Mouse (Mus musculus): ENCODE results near the gene Bub1. TPM values are rescaled to one million over a fixed set of nuclear protein-coding genes. Genes with fewer than 3 reads are reported as not detected.

Bub1 gene
- polyA plus RNA-seq, 1 experiment = 23.5 TPM

GRCm38 (mm10) chr2:127839425-127839824 lies 7.8 kb upstream of the Bub1 start:
- peaks cover 2% of the 10 kb centered on the region; the same call in 1 of the 2 replicates for H3K4me1 ChIP-seq (ENCODE audit: control insufficient read depth, insufficient read depth, low read length)
- no peak for TF ChIP-seq POLR2A (IDR thresholded peaks at IDR 0.05; ENCODE audit: borderline replicate concordance, low read depth, low read length)
- TF ChIP-seq CTCF (IDR thresholded peaks at IDR 0.05; ENCODE audit: low read depth, low read length) = no peak
- H3K4me3 ChIP-seq (ENCODE audit: insufficient read depth, low read length) = no peak overlapping the region
- no peak overlapping the region for H3K27ac ChIP-seq (ENCODE audit: insufficient read depth, low read depth, low read length)

GRCm38 (mm10) chr2:127838576-127838975 lies 6.9 kb upstream of the Bub1 start, which contains the start of gene Acoxl:
Gene Acoxl, plus strand, starts transcription at chr2:127838876.
- no peak for TF ChIP-seq CTCF (IDR thresholded peaks at IDR 0.05; ENCODE audit: low read depth, low read length)
- TF ChIP-seq POLR2A (IDR thresholded peaks at IDR 0.05; ENCODE audit: borderline replicate concordance, low read depth, low read length) = no peak
- Histone ChIP-seq H3K27ac (ENCODE audit: insufficient read depth, low read depth, low read length) (no peak within 1 kb of the TSS), H3K4me1 (ENCODE audit: control insufficient read depth, insufficient read depth, low read length) (no peaks in the 10 kb centered on the region), H3K4me3 (ENCODE audit: insufficient read depth, low read length) (no peak within 1 kb of the TSS)

GRCm38 (mm10) chr2:127832833-127833190 lies 1.1 kb upstream of the Bub1 start:
- TF ChIP-seq CTCF (IDR thresholded peaks at IDR 0.05; ENCODE audit: low read depth, low read length) (no peak), POLR2A (IDR thresholded peaks at IDR 0.05; ENCODE audit: borderline replicate concordance, low read depth, low read length) (no peak)
- no peak overlapping the region for H3K4me3 ChIP-seq (ENCODE audit: insufficient read depth, low read length)

GRCm38 (mm10) chr2:127832103-127832832 lies 603 bp upstream of the Bub1 start:
- peaks cover 3% of the 10 kb centered on the region for H3K4me1 ChIP-seq (ENCODE audit: control insufficient read depth, insufficient read depth, low read length)
- peak overlapping the region; percentile 71 for H3K27ac ChIP-seq (ENCODE audit: insufficient read depth, low read depth, low read length)
- TF ChIP-seq CTCF (IDR thresholded peaks at IDR 0.05; ENCODE audit: low read depth, low read length) (no peak), POLR2A (IDR thresholded peaks at IDR 0.05; ENCODE audit: borderline replicate concordance, low read depth, low read length) (no peak)
- peak overlapping the region; percentile 54 for H3K4me3 ChIP-seq (ENCODE audit: insufficient read depth, low read length)

More at GRCm38 (mm10) chr2:127832833-127833190, 1.1 kb upstream of the Bub1 start:
- Histone ChIP-seq H3K27ac (ENCODE audit: insufficient read depth, low read depth, low read length) (no peak overlapping the region), H3K4me1 (ENCODE audit: control insufficient read depth, insufficient read depth, low read length) (peaks cover 3% of the 10 kb centered on the region)

GRCm38 (mm10) chr2:127791919-127792603 lies 39.6 kb downstream of the Bub1 start, which contains the start of gene Mtln:
Gene Mtln, minus strand, starts transcription at chr2:127792488.
- peaks cover 15% of the 10 kb centered on the region for H3K4me1 ChIP-seq (ENCODE audit: control insufficient read depth, insufficient read depth, low read length)
- peak within 1 kb of the TSS; percentile 54 for H3K27ac ChIP-seq (ENCODE audit: insufficient read depth, low read depth, low read length)
- TF ChIP-seq CTCF (IDR thresholded peaks at IDR 0.05; ENCODE audit: low read depth, low read length) = no peak
- TF ChIP-seq POLR2A (IDR thresholded peaks at IDR 0.05; ENCODE audit: borderline replicate concordance, low read depth, low read length) = no peak
- H3K4me3 ChIP-seq (ENCODE audit: insufficient read depth, low read length) = peak within 1 kb of the TSS; percentile 80

GRCm38 (mm10) chr2:127789651-127790270 lies 41.9 kb downstream of the Bub1 start:
- no peak overlapping the region for H3K27ac ChIP-seq (ENCODE audit: insufficient read depth, low read depth, low read length)
- 0 out of 2 replicates have a peak overlapping the region, but pooled peaks have one; percentile 67 for H3K4me3 ChIP-seq (ENCODE audit: insufficient read depth, low read length)
- peaks cover 15% of the 10 kb centered on the region for H3K4me1 ChIP-seq (ENCODE audit: control insufficient read depth, insufficient read depth, low read length)
- no peak for TF ChIP-seq CTCF (IDR thresholded peaks at IDR 0.05; ENCODE audit: low read depth, low read length)
- TF ChIP-seq POLR2A (IDR thresholded peaks at IDR 0.05; ENCODE audit: borderline replicate concordance, low read depth, low read length) = no peak

- no peak for TF ChIP-seq POLR2A (IDR thresholded peaks at IDR 0.05; ENCODE audit: borderline replicate concordance, low read depth, low read length)
- TF ChIP-seq CTCF (IDR thresholded peaks at IDR 0.05; ENCODE audit: low read depth, low read length) = no peak
Observed at GRCm38 (mm10) chr2:127789138-127789537, 42.5 kb downstream of the Bub1 start.

GRCm38 (mm10) chr2:127788440-127789116 lies 43.1 kb downstream of the Bub1 start, which contains the start of gene Nphp1:
Gene Nphp1, minus strand, starts transcription at chr2:127788897.
- TF ChIP-seq POLR2A (IDR thresholded peaks at IDR 0.05; ENCODE audit: borderline replicate concordance, low read depth, low read length) (no peak), CTCF (IDR thresholded peaks at IDR 0.05; ENCODE audit: low read depth, low read length) (no peak)
- Histone ChIP-seq H3K4me3 (ENCODE audit: insufficient read depth, low read length) (peak within 1 kb of the TSS; percentile 67), H3K4me1 (ENCODE audit: control insufficient read depth, insufficient read depth, low read length) (peaks cover 15% of the 10 kb centered on the region), H3K27ac (ENCODE audit: insufficient read depth, low read depth, low read length) (peak within 1 kb of the TSS; percentile 39; the same call in 1 of the 2 replicates)

More at GRCm38 (mm10) chr2:127789138-127789537, 42.5 kb downstream of the Bub1 start:
- Histone ChIP-seq H3K4me3 (ENCODE audit: insufficient read depth, low read length) (peak overlapping the region; percentile 67), H3K4me1 (ENCODE audit: control insufficient read depth, insufficient read depth, low read length) (peaks cover 15% of the 10 kb centered on the region), H3K27ac (ENCODE audit: insufficient read depth, low read depth, low read length) (peak overlapping the region; percentile 39; the same call in 1 of the 2 replicates)

GRCm38 (mm10) chr2:127787226-127787625 lies 44.4 kb downstream of the Bub1 start:
- no peak overlapping the region for H3K4me3 ChIP-seq (ENCODE audit: insufficient read depth, low read length)
- no peak overlapping the region for H3K27ac ChIP-seq (ENCODE audit: insufficient read depth, low read depth, low read length)
- TF ChIP-seq POLR2A (IDR thresholded peaks at IDR 0.05; ENCODE audit: borderline replicate concordance, low read depth, low read length) (no peak), CTCF (IDR thresholded peaks at IDR 0.05; ENCODE audit: low read depth, low read length) (no peak)
- peaks cover 15% of the 10 kb centered on the region for H3K4me1 ChIP-seq (ENCODE audit: control insufficient read depth, insufficient read depth, low read length)
